Mouse (Mus musculus) liver, adult 2 months (tissue): ENCODE measurements around the gene Clpx.

Experiments used
- CTCF ChIP-seq: fragments of 200-500 bp; IDR thresholded peaks from 2 replicates; pipeline ENCODE4 v1.5.1; 2011; ENCODE audit warnings: low read depth, low read length, control low read depth
- POLR2A ChIP-seq: fragments of 200-500 bp; IDR thresholded peaks from 2 replicates; pipeline ENCODE4 v1.6.1; 2011; ENCODE audit warnings: low read length, control low read depth; ENCODE audit not compliant: insufficient read depth; ENCODE audit errors: extremely low read depth

DNA sequence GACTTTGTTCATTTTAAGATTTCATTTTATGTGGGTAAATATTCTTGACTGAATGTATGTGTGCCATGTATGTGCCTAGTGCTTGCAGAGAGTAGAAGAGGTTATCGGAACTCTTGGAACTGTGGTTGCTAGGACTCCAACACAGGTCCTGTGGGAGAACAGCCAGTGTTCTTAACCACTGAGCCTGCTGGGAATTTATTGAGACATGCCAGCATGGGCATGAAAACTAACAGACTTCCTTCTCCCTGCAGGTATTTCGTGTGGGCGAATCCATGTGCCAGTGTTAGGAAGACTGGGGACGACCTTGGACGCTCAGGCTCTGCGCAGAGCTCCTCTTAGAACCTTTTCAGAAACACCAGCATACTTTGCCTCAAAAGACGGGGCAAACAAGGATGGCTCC lies 5.6 kb downstream of the Clpx start:
- TF ChIP-seq POLR2A (no peak), CTCF (no peak)
